Mouse (Mus musculus) ES-Bruce4 (cell line): ENCODE measurements around the gene Nfatc2ip.

Experiments used
- CTCF ChIP-seq: IDR thresholded peaks from one replicate; pipeline ENCODE4 v1.8.1; 2011; ENCODE audit warnings: low read depth, low read length
- EP300 ChIP-seq: IDR thresholded peaks from 2 replicates; pipeline ENCODE4 v1.6.1; 2011; ENCODE audit warnings: low read depth, low read length; ENCODE audit not compliant: insufficient read depth
- POLR2A ChIP-seq: IDR thresholded peaks from one replicate; pipeline ENCODE4 v1.8.1; 2011; ENCODE audit warnings: low read length; ENCODE audit not compliant: insufficient read depth

DNA sequence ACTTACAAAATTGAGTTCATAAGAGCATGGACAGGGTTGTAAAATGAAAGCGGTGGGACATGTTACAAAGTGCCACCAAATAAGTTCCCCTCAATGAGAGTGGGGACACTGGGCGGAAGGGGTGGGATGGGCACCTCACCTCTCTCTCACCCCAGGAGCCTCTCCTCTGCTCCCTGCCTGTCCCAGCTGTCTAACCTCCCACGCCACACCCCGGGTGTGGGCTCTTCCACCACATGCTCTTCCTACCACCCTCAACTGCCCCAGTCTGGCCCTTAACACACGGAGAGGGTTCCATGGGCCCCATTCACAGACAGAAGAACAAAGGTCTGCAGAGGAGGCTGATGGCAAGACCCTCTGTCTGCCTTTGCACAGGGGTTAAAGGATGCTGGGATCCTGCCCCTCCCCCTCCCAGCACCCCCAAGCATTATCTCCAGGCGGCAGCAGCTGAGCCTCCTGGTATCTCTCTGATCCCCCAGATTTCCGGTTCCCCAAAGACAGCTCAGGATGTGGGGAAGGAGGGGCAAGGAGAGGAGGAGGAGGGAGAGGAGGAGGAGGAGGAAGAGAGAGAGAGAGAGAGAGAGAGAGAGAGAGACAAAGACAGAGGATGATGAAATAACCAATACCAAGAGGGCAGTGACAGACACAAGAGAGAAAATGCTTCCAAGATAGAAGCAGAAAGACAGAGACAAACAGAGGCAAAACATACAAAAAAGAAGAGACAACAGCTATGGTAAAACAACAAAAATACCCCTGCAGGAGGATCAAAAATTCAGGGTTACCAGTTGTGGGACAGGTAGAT is 39.5 kb downstream of the Nfatc2ip start:
- TF ChIP-seq POLR2A, result no peak
- no peak for TF ChIP-seq CTCF
- TF ChIP-seq EP300, result no peak
